Mouse (Mus musculus) layer of hippocampus, adult 18-20 months (tissue): ENCODE measurements around the gene Arfgap3. TPM values are rescaled to one million over a fixed set of nuclear protein-coding genes. Genes with fewer than 3 reads are reported as not detected.

Source experiments
- DNase-seq, 2 experiments: peaks; one replicate each; pipeline ENCODE4 v3.0.0; 2022; ENCODE audit warnings: low spot score in 2 of 2
- total RNA-seq, 2 experiments: library from RNA; stranded (reverse); gene quantifications; 2 replicates each; pipeline ENCODE4 v1.2.3; 2021

Arfgap3 gene
- total RNA-seq, 2 experiments from 2014 or later = 19.1 to 20.1 TPM

DNA sequence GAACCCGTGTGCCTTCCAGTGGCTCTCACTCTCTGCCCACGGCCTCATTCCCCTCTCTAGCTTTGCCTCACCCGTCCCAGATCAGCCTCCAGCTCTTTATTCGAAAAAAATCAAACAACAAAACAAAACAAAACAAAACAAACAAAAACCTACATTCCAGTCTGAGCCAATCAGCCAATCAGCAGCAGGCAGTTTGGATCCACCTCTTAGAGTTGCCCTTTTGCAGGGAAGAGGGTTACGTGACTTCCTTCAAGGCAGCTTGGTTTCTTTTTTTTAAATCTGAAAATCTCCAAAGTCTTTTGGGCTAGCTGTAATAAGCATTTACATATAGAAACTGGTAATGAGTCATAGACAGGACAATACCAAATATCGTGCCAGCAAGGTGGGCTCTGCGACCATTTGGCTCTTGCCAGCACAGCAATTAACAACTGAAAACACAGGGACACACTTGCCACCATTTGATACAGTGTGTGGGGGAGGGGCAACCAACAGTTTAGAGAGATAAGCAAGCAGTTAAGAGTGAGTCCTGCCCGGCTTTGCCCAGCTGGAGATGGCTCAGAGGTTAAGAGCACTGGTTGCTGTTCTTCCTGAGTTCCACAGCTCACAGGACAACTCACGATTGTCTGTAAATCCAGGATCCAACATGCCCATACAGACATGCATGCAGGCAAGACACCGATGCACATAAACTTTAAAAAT is 95.5 kb downstream of the Arfgap3 start:
- DNase-seq = no peak

- no peak for DNase-seq
Measured at GRCm38 (mm10) chr15:83252060-83252459, 98.0 kb downstream of the Arfgap3 start.

- DNase-seq = no peak
Measured at GRCm38 (mm10) chr15:83251176-83252004, 98.7 kb downstream of the Arfgap3 start, which contains the start of gene A4galt. TSS of gene A4galt (minus strand) at chr15:83251774.

GRCm38 (mm10) chr15:83250651-83251175 is 99.3 kb downstream of the Arfgap3 start:
- no peak for DNase-seq

Other genes with a start within 250 kb of the Arfgap3 start
- gene Rrp7a, start 227.4 kb downstream of the Arfgap3 start, total RNA-seq = 100 to 1,000 TPM; 163 to 164 TPM
- 10 to 100 TPM; 90.1 to 93.9 TPM for gene Poldip3, start 200.9 kb downstream of the Arfgap3 start, total RNA-seq
- 10 to 100 TPM; 71.2 to 71.5 TPM for gene Cyb5r3, start 177.7 kb downstream of the Arfgap3 start, total RNA-seq
- gene A4galt, start 98.5 kb downstream of the Arfgap3 start, total RNA-seq = 1 to 10 TPM; 3.0 to 3.5 TPM
- gene Pacsin2, start 114.4 kb upstream of the Arfgap3 start, total RNA-seq = 100 to 1,000 TPM; 101 to 106 TPM
- 10 to 100 TPM; 36.0 to 38.5 TPM for gene Ttll1, start 160.6 kb upstream of the Arfgap3 start, total RNA-seq
- gene Bik, start 176.6 kb upstream of the Arfgap3 start, total RNA-seq = under 1 TPM; 0.43 to 0.47 TPM
- 1 to 10 TPM; 6.7 to 8.5 TPM for gene Tspo, start 213.3 kb upstream of the Arfgap3 start, total RNA-seq
- 10 to 100 TPM; 21.8 to 29.3 TPM for gene Mcat, start 213.5 kb upstream of the Arfgap3 start, total RNA-seq
- 10 to 100 TPM; 11.7 to 12.1 TPM for gene Ttll12, start 244.9 kb upstream of the Arfgap3 start, total RNA-seq